Mouse (Mus musculus): Measurements from ENCODE around the gene Cacna1e.

Gene Cacna1e

GRCm38 (mm10) chr1:154511736-154512135 is 372.6 kb downstream of the Cacna1e start:
- DNase-seq (ENCODE audit: low spot score) = no peak

DNA sequence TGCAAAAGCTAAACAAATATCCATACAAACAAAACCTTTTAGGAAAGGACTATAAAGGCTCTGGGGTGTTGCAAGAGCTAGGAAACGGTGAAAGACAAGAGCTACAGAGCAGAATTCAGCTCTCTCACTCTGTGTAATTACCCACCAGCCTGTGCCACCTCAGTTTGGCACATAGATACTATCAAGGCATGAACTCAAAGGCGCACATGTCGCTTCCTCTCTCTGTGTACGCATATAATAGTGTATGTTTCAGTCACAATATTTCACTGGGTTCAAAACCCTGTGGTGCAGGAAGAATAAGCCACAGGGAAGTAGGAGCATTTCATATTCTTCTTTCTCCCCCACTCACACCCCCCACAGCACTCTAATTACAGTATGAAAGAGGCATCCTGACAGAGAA is 380.3 kb downstream of the Cacna1e start:
- DNase-seq (ENCODE audit: low spot score) = no peak

DNA sequence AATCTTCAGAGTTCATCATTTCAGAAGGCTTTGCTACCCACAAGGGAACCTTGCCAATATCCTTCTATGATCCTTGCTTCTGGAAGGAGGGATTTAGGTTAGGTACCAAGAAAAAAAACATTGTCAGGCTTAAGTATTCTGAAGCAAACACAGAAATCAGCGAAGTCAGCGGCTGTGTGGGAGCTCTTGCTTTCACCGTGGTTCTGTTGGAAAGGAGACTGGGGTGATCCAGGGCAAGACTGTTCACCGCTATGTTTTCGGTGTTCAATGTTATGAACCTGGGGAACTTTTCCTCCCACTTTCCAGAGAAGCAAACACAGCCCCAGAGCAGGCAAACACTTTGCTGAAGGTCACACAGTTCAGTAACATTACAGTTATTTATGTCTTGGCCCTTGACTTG is 383.4 kb downstream of the Cacna1e start:
- DNase-seq (ENCODE audit: low spot score) = no peak

- DNase-seq (ENCODE audit: low spot score) = no peak
Observed at GRCm38 (mm10) chr1:154500187-154500866, 384.0 kb downstream of the Cacna1e start.

DNA sequence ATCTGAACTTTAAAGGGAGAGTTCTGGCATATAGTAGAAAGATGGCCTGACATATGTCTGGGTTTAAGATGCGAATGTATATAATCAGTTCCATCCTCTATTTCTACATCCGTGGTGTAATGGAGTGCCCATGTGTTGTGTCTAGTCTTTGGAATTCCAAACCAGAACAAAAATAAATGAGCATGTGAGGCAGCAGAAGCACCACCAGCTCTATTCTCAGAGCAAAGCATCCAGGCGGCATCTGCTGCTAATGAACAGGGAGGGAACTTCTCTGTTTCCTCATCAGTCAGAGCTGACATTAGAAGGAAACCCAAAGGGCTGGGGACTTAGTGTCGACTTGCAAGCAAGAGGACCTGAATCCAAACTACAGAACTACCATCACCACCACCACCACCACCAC is 385.5 kb downstream of the Cacna1e start:
- no peak for DNase-seq (ENCODE audit: low spot score)

DNA sequence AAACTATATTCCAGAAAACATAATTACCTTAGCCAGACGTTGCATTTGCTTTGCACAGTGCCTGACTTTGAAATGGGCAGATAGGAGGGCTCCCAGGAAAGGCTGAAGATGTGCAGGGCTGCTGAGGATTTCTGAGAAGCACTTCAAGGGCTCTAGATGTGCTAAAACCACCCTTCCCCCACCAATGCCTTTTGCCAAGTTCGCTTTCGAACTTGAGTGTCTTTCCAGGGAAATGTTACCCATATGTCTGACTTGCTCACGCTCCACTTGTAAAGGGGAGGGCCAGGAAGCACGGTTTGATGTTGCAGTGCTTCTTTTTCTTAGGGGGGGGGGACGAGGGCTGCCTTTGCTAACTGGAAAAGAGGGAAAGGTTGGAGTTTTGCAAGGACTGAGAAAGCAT is 393.2 kb downstream of the Cacna1e start:
- no peak for DNase-seq (ENCODE audit: low spot score)

DNA sequence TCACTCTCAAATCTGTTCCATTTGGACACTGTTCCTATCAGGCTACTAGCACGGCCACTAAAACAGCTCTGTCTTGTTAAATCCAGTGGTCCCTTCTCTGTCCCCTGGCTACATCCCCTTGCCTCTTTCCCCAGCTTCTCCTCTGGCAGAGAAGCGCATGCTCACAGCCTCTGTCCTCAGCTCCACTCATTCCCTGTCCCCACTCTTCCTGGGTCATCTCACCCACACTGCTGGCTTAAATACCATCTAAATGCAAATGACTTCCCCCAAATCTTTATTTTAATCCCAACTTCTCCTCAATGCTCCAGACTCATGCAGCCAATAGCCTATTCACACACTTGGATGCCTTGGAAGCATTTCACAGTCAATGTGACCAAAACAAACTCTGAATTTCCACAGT is 407.6 kb downstream of the Cacna1e start:
- DNase-seq (ENCODE audit: low spot score) = no peak

- DNase-seq (ENCODE audit: low spot score) = no peak
Observed at GRCm38 (mm10) chr1:154475706-154476105, 408.6 kb downstream of the Cacna1e start.

DNA sequence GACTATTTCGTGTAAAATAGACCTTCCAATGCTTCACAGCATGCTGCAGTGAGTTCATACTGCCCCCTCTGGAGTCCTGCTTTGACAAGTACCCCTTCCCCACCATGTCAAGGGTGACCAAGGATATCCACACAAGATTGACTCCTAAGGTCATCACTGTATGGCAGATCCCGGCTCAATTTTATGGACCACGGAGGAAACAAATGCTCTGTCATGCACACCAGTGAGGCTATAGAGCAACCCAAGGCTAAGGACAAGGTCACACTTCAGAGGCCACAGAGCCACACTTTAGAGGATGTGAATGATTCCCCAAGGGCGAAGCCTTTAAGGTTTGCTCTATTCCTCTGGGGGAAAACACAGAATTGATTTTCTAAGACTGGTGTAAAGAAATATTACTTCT is 410.1 kb downstream of the Cacna1e start:
- no peak for DNase-seq (ENCODE audit: low spot score)

DNA sequence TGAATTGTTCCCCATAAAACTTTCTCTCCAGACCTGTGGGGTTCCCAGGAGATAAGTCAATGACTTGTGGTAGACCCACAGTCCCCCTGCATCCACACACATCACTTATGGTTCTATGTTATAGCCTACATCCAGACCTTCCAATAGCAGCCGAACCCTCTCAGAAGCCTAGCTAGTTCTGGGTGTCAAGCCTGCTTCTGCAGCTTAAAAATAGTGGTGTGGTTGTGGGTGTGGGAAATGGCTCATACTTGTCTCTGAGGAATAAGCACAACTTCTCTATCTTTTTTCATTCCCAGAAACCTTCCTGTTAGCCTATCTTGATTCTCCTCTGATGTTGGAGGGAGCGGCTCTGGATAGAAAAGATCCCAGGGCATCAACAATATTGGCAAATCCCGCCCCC is 417.0 kb downstream of the Cacna1e start:
- no peak for DNase-seq (ENCODE audit: low spot score)

- no peak for DNase-seq (ENCODE audit: low spot score)
Observed at GRCm38 (mm10) chr1:154461521-154461920, 422.8 kb downstream of the Cacna1e start.

GRCm38 (mm10) chr1:154460067-154460466 is 424.2 kb downstream of the Cacna1e start:
- no peak for DNase-seq (ENCODE audit: low spot score)

GRCm38 (mm10) chr1:154458601-154459000 is 425.7 kb downstream of the Cacna1e start:
- DNase-seq (ENCODE audit: low spot score) = no peak

DNA sequence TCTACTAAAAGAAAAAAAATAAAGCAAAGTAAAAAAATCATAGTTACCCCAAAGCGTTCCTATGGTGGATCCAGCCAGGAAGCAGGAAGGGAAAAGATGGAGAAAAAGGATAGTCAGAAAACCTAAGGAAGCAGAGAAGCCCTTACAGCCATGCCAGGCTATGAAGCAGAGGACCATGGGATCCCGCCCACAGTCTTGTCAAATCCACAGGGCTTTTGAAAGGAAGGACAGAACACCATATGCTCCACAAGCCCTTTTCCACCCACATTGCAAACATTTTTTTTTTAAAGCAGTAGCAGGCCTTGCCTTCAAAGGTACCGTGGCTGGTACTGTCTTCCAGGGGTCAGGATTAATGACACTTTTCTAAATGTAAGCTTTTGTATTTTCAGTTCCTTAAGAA is 433.5 kb downstream of the Cacna1e start:
- DNase-seq (ENCODE audit: low spot score) = no peak

DNA sequence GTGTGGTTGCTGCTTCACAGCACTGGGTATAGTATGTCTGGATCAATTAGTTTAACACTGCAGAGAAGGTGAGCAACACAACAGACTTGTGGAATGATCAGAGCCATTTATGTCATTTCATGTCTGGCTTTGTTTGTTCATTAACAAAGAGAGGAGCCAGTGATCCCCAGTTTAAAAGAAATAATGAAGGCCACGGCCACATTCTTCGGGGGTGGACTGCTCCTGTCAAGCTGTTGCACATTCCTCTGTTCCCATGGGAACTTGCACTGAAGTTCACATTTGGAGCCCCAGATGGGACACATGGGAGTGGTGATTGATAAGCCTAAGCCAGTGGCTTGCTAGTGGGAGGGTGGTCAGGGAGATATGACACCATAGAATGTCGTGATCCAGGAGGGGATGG is 437.8 kb downstream of the Cacna1e start:
- no peak for DNase-seq (ENCODE audit: low spot score)

DNA sequence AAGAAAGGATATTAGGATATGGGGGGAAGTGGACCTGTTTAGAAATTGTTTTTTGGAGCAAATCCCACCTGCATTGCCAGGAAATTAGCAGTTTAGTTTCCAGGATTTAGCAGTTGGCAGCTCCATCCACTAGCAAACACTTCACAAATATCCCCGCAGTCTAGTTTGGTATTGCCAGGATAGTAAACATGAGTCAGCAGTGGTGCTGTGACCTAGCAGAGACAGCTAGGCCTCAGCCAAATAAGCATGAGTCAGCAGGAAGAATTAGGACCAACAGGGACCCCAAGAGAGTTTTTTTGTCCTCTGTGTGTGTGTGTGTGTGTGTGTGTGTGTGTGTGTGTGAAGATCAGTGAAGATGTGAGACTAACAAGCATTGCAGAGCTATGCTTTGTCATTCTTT is 450.8 kb downstream of the Cacna1e start:
- no peak for DNase-seq (ENCODE audit: low spot score)

- no peak for DNase-seq (ENCODE audit: low spot score)
Observed at GRCm38 (mm10) chr1:154433112-154433511, 451.2 kb downstream of the Cacna1e start.

DNA sequence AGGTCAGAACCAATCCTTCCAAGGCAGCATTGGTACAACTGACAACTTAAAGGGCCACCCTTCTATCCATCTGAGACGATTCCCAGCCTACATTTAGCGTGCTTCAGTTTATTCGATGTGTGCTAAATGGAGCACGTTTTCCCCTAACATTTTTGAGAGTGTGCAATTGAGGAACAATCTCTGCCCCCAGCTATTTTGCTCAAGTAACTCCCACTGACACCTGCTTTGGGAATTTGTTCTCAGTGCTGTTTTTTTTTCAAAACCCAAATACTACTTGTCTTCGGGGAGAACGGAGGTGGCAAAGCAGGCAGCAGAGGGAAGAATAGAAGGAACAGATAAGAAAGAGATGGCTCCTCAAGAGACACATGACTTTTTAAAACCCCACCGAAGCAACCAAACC is 456.0 kb downstream of the Cacna1e start:
- no peak for DNase-seq (ENCODE audit: low spot score)

DNA sequence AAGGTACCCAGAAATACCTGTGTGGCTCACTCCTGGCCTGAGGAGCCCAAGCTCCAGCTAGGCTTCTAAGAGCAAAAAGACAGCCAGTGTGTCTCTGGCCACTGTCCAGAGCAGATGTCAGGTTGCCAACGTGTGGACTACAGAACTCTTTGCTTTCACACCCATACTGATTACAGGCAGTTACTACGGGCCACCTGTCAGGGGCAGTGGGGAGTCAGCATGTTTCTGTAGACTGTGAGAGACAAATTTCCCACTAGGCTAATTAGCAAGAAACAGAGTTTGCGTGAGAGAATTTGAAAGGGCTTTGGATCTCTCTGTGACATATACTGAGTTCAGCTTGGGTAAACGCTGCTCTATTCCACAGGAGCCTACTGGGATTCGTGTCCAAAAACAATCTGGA is 466.0 kb downstream of the Cacna1e start:
- peak; percentile 1 for DNase-seq (ENCODE audit: low spot score)

- DNase-seq (ENCODE audit: low spot score) = no peak
Observed at GRCm38 (mm10) chr1:154416384-154417155, 467.7 kb downstream of the Cacna1e start.

DNA sequence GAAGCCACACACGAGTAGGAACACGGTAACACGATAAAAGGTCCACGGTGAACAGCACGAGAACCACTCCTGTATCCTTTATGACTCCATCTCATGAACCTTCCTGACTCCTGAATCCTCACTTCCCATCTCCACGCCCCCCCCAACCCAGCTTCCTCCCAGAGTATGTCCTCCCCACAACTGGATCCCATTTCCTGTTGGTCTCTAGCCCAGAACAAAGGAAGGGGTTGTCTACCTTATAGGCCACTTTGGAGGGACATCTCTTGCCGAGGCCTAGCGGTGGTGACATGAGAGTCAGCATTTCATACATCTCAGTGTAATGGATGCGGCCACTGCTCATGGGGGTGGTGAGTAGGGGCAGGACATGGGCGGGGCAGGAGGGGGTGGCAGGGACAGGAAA is 468.5 kb downstream of the Cacna1e start:
- DNase-seq (ENCODE audit: low spot score) = no peak

GRCm38 (mm10) chr1:154413138-154413537 is 471.2 kb downstream of the Cacna1e start:
- no peak for DNase-seq (ENCODE audit: low spot score)

DNA sequence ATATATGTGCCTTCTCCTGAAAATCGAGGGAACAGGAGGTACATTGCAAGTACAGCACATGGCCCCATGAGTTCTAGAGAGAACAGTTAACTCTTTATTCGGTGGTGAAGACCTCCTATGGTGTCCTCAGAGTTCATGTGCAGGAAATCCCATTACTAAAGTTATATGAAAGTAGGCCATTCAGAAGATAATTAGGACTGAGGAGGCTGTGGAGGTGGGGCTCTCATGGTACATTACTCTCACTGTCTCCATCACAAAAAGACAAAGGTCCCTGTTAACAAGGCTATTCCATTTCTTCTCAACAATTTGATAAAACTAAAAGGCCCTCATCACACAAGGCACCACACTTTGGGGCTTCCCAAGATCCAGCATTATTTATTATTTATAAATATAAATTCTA is 475.2 kb downstream of the Cacna1e start:
- DNase-seq (ENCODE audit: low spot score) = no peak

- no peak for DNase-seq (ENCODE audit: low spot score)
Observed at GRCm38 (mm10) chr1:154391979-154392378, 492.3 kb downstream of the Cacna1e start.

Data from ovary, postnatal 14 days (tissue).